Mouse (Mus musculus) megakaryocyte-erythroid progenitor cell, adult 5 weeks (primary cell): ENCODE data around the gene Stard3. TPM values are rescaled to one million over a fixed set of nuclear protein-coding genes. Genes with fewer than 3 reads are reported as not detected.

Source experiments
- polyA plus RNA-seq: library from polyadenylated mRNA; stranded (reverse); fragments of >175 nt; gene quantifications from 2 replicates; pipeline ENCODE4 v1.2.3, GENCODE M21; 2012

The Stard3 gene
- polyA plus RNA-seq = 35.9 and 43.7 TPM in 2 replicates

DNA sequence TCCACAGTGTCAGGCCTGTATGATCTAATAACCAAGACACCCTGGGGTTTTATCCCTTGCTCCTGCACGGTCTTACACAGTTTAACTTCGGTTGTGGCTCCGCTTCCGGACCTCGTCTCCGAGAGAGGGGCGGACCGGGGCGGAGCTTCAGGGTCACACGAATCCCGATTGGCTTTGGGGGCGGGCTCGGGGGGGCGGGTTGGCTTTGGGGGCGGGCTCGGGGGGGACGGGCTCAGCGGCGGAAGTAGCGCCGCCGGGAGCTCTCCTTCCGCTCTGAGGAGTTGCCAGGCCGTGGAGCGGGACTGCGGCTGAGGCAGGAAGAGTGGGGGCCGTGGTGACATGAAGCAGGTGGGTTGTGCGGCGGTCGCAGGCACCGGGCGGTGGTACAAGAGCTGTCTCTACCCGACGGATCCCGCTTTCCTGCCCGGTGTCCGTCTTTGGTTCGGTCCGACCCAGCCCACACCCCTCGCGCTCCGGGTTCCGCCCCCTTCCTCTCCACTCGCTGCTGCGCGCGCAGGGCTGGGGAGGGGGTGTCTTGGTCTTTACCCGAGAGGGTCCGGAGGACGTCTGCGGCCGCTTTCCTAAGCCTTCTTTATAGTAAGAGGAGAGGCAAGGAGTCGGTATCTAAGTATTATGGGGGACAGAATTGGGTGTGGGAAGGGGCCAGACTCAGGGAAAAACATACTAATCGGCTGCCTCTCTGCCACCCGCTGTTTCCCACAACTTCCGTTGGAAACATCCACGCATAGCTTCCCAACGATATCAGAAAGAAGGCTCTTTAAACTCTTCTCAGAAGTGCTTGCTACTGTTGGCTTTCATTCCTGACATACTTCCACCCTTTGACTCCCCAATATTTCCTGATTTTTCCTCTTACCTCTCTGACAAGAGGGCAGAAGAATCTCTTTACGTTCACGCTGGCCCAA, at the start of gene Stard3:
Gene Stard3, plus strand, starts transcription at position 208 of the 923 bp plus-strand sequence.

DNA sequence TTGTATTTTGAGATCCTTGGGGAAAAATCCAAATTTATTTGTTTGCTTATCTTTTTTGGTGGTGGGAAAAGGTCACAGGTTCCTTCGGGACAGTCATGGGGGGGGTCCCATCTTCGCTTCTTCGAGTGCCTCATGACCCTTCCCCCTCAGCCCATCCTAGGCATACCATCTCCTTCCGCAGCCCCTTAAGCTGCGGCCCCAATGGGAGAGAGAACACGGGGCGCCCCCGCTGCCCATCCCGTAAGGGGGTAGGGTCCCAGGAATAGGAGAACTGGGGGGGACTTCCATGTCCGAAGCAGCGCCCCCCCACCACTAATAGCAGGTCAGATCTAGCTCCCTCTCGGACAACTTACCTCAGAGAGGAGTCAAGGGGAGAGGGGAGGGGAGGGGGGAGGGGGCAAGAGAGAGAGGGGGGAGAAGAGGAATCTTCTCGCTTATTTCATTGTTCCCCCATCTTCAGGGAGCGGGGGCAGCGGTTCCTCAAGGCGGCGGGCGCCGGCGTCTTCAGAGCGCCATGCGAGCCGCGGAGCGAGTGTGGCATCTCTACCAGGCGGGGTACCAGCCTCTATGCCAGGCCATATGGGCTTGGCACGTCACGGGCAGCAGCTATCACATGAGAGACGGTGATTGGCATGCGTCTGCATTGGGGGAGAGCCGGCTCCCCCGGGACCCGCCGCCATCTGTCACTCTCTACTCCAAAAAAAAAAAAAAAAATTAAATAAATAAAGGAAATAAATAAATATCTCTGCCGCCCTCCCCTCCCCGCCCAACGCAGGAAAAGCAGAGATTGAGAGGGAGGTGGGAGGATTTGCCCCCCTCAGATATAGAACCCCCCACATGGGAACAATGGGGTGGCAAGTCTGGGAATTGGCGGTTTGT, 28.8 kb upstream of the Stard3 start, which contains the start of gene Neurod2:
Gene Neurod2, minus strand, starts transcription at position 568 of the 879 bp plus-strand sequence.

DNA sequence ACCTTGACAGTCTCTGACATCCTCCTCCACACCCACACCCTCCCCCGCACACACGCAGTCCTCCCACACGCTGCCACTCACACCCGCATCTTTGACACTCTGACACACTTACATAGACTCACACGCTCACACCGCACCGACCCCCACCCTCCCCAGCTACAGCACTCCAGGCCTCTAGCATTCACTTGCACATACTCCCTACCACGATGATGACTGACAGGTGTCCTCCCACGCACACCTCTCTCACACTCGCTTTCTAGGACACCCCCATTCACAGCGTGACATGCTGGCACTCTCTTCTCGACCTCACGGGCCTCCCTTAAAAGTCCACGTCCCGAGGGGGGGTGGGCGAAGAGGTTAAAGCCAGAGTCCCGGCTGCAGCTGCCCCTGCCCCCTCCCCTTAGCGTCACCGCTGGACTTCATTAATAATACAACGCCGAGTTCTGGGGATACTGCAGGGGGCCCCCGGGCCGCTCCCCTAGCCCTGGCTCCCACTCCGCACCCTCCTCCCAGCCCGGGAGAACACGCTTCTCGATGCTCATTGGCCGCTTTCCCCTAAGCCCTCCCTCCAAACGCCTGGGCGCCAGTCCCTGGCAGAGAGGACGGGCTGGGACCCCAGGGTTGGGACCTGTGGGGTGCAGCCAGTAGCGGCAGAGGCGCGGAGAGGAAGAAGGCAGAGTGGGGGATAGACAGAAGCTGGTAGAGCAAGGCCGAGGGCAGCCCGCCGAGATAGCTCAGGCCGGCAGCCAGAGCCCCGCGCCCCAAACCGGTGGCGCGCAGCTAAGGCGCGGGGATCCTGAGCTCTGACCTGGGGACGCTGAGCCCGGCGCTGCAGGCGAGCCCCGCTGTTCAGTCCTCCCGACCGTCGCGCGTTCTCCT, 9.8 kb upstream of the Stard3 start, which contains the start of gene Ppp1r1b:
Gene Ppp1r1b, plus strand, starts transcription at position 322 of the 879 bp plus-strand sequence.

DNA sequence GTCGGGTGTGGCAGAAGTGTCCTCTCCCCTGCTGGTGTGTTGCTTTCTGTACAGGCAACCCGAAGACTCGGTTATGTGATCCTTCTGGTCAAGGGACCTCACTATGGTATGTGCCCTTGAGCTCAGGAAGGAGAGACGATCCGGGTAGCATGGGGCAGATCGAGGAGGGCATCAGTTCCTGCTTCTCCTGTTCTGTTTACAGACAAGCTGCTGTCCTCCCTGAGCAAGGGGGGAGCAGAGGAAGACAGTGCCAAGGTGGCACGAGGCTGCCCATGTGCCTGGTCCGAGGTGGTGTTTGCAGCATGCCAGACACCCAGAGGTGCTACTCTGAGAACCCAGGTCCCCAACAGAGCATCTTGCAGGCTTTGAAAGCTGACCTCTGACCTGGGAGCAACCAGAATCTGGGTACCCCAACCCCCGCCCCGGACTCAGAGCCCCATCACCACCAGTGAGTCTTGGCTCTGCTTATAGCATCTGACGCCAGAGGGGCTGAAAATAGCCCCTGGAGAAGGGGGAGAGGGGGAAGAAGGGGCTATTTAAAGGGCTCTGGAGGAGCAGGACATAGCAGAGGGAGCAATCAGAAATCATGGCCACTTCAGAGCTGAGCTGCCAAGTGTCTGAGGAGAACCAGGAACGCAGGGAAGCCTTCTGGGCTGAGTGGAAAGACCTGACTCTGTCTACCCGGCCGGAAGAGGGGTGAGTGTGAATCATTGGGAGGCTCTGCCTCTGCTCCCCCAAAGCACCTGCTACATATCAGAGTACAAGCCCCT, 25.3 kb downstream of the Stard3 start, which contains the start of gene Tcap:
Gene Tcap, plus strand, starts transcription at position 551 of the 770 bp plus-strand sequence.

DNA sequence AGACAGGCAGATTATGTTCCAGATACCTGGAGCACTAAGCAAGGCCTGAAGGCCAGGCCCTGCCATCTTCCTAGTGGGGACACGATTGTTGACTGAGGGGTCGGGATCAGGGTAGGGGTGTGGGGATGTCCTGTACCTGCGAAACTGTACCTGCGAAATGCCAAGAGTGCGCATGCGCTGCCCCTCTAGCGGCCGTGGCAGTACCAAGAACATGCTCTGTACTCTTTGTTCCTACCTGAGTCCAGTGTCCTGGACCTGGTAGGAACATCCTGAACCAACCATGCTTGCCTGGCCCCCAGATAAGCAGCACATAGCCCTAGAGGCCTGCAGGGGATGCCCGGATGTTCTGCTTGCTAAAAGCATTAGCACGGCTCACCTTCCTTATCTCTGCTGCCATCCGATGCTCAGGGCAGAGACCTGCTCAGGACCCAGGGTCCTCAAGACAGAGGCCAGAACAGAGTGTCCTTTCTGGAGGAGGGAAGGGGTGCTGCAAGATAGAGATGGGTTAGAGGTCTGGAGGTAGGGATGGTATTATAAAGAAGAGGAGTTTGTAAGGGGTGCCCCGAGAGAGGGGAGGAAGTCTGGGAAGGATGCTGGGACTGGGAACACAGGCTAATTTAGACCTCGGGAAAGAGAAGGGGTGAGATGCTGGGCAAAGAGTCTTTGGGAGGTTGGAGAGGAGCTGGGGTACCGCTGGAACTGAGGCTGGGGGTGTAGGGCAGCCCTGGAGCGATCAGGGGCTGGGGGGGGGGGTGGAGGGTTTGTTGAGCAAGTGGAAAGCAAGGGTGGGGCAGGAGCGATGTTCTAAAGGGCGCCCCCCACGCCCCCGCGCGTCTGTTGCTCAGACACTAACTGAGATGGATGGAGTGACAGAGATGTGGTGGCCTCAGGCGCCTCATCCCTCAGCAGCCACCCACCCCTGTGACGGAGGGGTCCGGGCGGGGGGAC, 27.7 kb downstream of the Stard3 start, which contains the start of gene Pnmt:
Gene Pnmt, plus strand, starts transcription at position 813 of the 948 bp plus-strand sequence.

DNA sequence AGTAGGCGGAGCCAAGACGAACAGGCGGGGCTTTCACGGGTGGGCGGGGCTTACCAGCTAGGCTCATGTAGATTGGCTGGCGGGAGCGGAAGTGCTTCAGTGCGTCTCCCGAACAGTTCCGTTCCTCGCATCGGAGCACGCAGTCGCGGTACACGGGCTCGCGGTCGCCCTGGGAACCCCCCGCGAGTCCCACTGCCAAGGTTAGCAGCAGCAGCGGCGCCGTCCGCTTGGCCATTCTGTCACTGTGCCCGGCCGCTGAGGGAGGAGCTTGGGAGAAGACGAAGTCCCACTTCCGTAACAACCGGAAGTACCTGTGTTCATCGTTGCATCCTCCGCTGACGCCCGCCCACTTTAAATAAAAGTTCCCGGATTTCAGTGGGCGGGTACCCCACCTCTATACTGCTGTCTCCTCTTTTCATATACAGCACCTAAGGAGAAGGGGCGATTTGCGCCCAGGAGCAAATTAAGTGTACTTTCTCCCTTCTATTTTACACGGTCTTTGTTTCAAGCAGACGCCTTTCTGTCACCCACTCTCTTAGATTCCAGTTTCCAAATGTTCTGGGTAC, 42.1 kb downstream of the Stard3 start, which contains the start of gene Pgap3:
Gene Pgap3, minus strand, starts transcription at position 330 of the 566 bp plus-strand sequence.

DNA sequence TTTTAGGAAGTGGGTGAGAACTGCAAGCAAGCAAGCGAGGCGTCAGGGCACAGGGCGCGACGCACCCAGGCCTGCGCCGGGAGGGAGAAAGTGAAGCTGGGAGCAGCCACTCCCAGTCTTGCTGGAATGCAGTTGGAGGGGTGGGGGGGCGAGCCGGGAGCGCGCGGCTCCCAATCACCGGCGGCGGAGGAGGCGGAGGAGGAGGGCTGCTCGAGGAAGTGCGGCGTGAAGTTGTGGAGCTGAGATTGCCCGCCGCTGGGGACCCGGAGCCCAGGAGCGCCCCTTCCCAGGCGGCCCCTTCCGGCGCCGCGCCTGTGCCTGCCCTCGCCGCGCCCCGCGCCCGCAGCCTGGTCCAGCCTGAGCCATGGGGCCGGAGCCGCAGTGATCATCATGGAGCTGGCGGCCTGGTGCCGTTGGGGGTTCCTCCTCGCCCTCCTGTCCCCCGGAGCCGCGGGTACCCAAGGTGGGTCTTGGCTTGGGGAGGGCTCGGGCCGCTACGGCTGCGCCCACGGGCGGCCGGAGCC, 54.2 kb downstream of the Stard3 start, which contains the start of gene Erbb2:
Gene Erbb2, plus strand, starts transcription at position 198 of the 524 bp plus-strand sequence.

Other genes with a start within 250 kb of the Stard3 start
- gene Fbxl20, start 208.0 kb upstream of the Stard3 start, polyA plus RNA-seq = 6.3 and 7.8 TPM in 2 replicates
- gene Med1, start 165.1 kb upstream of the Stard3 start, polyA plus RNA-seq = 11.1 and 12.5 TPM in 2 replicates
- gene Cdk12, start 155.3 kb upstream of the Stard3 start, polyA plus RNA-seq = 12.8 and 16.4 TPM in 2 replicates
- gene Neurod2, start 28.7 kb upstream of the Stard3 start, polyA plus RNA-seq = 0.04 TPM in 1 of 2 replicates, not detected in the other
- gene Ppp1r1b, start 10.0 kb upstream of the Stard3 start, polyA plus RNA-seq = 0.09 TPM in 1 of 2 replicates, not detected in the other
- 0.26 TPM in 1 of 2 replicates, not detected in the other for gene Tcap, start 25.4 kb downstream of the Stard3 start, polyA plus RNA-seq
- gene Pnmt, start 28.1 kb downstream of the Stard3 start, polyA plus RNA-seq = not detected in 2 replicates
- 13.2 and 14.3 TPM in 2 replicates for gene Pgap3, start 42.1 kb downstream of the Stard3 start, polyA plus RNA-seq
- not detected in 2 replicates for gene Erbb2, start 54.1 kb downstream of the Stard3 start, polyA plus RNA-seq
- gene Mien1, start 80.6 kb downstream of the Stard3 start, polyA plus RNA-seq = 57.5 and 63.4 TPM in 2 replicates
- 0.75 and 2.6 TPM in 2 replicates for gene Grb7, start 88.0 kb downstream of the Stard3 start, polyA plus RNA-seq
- 0.79 and 0.83 TPM in 2 replicates for gene Ikzf3, start 187.7 kb downstream of the Stard3 start, polyA plus RNA-seq
- 0.17 and 0.28 TPM in 2 replicates for gene Zpbp2, start 192.7 kb downstream of the Stard3 start, polyA plus RNA-seq
- 22.3 and 28.1 TPM in 2 replicates for gene Ormdl3, start 229.0 kb downstream of the Stard3 start, polyA plus RNA-seq
- 0.12 TPM in 1 of 2 replicates, not detected in the other for gene Lrrc3c, start 239.9 kb downstream of the Stard3 start, polyA plus RNA-seq